ENCODE assay signal across 8 mouse cellular contexts in genomic region chr9:108082549-108082948, GRCm38 (mm10). TPM values are rescaled to one million over a fixed set of nuclear protein-coding genes. Genes with fewer than 3 reads are reported as not detected.
DNase-seq lines count a peak whose midpoint lies in the region; ATAC-seq lines count a peak whose summit lies in the region.

No protein-coding gene starts in this region.

- 7% methylated on average over 19 of the region's 19 CpGs for WGBS in heart, embryonic 16.5 days
- WGBS in hindbrain, embryonic 10.5 days, result 8% methylated on average over 19 of the region's 19 CpGs
- 13% methylated on average over 19 of the region's 19 CpGs for WGBS in liver, embryonic 16.5 days (ENCODE audit: insufficient replicate concordance)

- no peaks in the 10 kb centered on the region for H3K9me3 ChIP-seq in heart, embryonic 16.5 days (replicated peaks; ENCODE audit: control insufficient read depth, low read length)
- no peaks in the 10 kb centered on the region for H3K9me3 ChIP-seq in hindbrain, embryonic 10.5 days
- no peaks in the 10 kb centered on the region for H3K9me3 ChIP-seq in liver, embryonic 16.5 days (replicated peaks; ENCODE audit: control insufficient read depth, low read length)

- H3K4me1 ChIP-seq in heart, embryonic 16.5 days (ENCODE audit: control insufficient read depth, insufficient read depth, low read length), result peaks cover 14% of the 10 kb centered on the region
- peaks cover 43% of the 10 kb centered on the region for H3K4me1 ChIP-seq in hindbrain, embryonic 10.5 days (replicated peaks)
- peaks cover 82% of the 10 kb centered on the region for H3K4me1 ChIP-seq in liver, embryonic 16.5 days (ENCODE audit: control insufficient read depth, low read depth, low read length)

- peaks cover 23% of the 10 kb centered on the region for H3K27me3 ChIP-seq in heart, embryonic 16.5 days (ENCODE audit: control insufficient read depth, insufficient read depth, low read length)
- peaks cover 51% of the 10 kb centered on the region for H3K27me3 ChIP-seq in hindbrain, embryonic 10.5 days (ENCODE audit: insufficient read depth, poor library complexity, severe bottlenecking)
- H3K27me3 ChIP-seq in liver, embryonic 16.5 days (ENCODE audit: control insufficient read depth, insufficient read depth, low read depth, low read length), result no peaks in the 10 kb centered on the region; the same call in 1 of the 2 replicates

- no peak overlapping the region for H3K9ac ChIP-seq in heart, embryonic 16.5 days (ENCODE audit: low read length)
- peak overlapping the region; percentile 70 for H3K9ac ChIP-seq in liver, embryonic 16.5 days (ENCODE audit: low read depth, low read length)

- intact Hi-C loops in left cerebral cortex, postnatal 36 days (cut with DNase I), result no loop called here

- peaks cover 26% of the 10 kb centered on the region for H3K36me3 ChIP-seq in heart, embryonic 16.5 days (ENCODE audit: control insufficient read depth, insufficient read depth)
- H3K36me3 ChIP-seq in hindbrain, embryonic 10.5 days, result peaks cover 41% of the 10 kb centered on the region
- peaks cover 38% of the 10 kb centered on the region for H3K36me3 ChIP-seq in liver, embryonic 16.5 days (ENCODE audit: control insufficient read depth, insufficient read depth)

- ATAC-seq in heart, embryonic 16.5 days (replicated peaks; ENCODE audit: extremely low read depth, insufficient read depth, low FRiP score), result no peak
- ATAC-seq in liver, embryonic 16.5 days (ENCODE audit: low read depth), result no peak
- no peak for ATAC-seq in megakaryocyte, adult 5-6 weeks (ENCODE audit: poor library complexity, severe bottlenecking)

- DNase-seq in heart, adult 9 months (ENCODE audit: low spot score in 2 of 2), result no peak
- peak; percentile 51 for DNase-seq in ZHBTc4 (ENCODE audit: low read depth, low spot score)
- no peak for DNase-seq in hindbrain, embryonic 10.5 days (ENCODE audit: low spot score)
- no peak for DNase-seq in left cerebral cortex, postnatal 36 days (ENCODE audit: low spot score in 2 of 2)
- no peak for DNase-seq in urinary bladder, postnatal 4 days (ENCODE audit: low spot score in 2 of 2)

- H3K4me3 ChIP-seq in heart, embryonic 16.5 days (ENCODE audit: low read length), result no peak overlapping the region
- H3K4me3 ChIP-seq in hindbrain, embryonic 10.5 days, result peak overlapping the region; percentile 14; the same call in 1 of the 2 replicates
- peak overlapping the region; percentile 47 for H3K4me3 ChIP-seq in liver, embryonic 16.5 days (ENCODE audit: low read depth, low read length)

- peak overlapping the region; percentile 19 for H3K4me2 ChIP-seq in heart, embryonic 16.5 days (ENCODE audit: low read depth, low read length)
- peak overlapping the region; percentile 90 for H3K4me2 ChIP-seq in liver, embryonic 16.5 days (ENCODE audit: low read depth, low read length)

- H3K27ac ChIP-seq in heart, embryonic 16.5 days (ENCODE audit: low read length), result no peak overlapping the region
- no peak overlapping the region for H3K27ac ChIP-seq in hindbrain, embryonic 10.5 days
- peak overlapping the region; percentile 100 for H3K27ac ChIP-seq in liver, embryonic 16.5 days (ENCODE audit: low read length)

RNA-seq across cellular contexts. Expression of gene Rnf123, which starts 0.6 kb away (rescaled TPM):
- 31.3 and 34.7 TPM in 2 replicates for polyA plus RNA-seq in heart, embryonic 16.5 days (2015; fragmentation: Nextera tagmentation; extraction: Ambion mirVana)
- 36.6 and 39.1 TPM in 2 replicates for polyA plus RNA-seq in hindbrain, embryonic 10.5 days (2016; fragmentation: Nextera tagmentation; extraction: Ambion mirVana)
- polyA plus RNA-seq in liver, embryonic 16.5 days (2015; fragmentation: Nextera tagmentation; extraction: Ambion mirVana), result 92.7 and 106 TPM in 2 replicates
- 100 to 1,000 TPM in 1 of 2 experiments, 10 to 100 TPM in 1; 77.6 to 107 TPM for total RNA-seq in left cerebral cortex, postnatal 36 days (2021)
- total RNA-seq in megakaryocyte, adult 5-6 weeks (2015), result 27.8 and 30.7 TPM in 2 replicates
- total RNA-seq in megakaryocyte, adult 5-6 weeks (2017), result 20.9 and 21.1 TPM in 2 replicates

RNA-seq across cellular contexts. Expression of gene Mst1, which starts 2.3 kb away (rescaled TPM):
- polyA plus RNA-seq in heart, embryonic 16.5 days (2015; fragmentation: Nextera tagmentation; extraction: Ambion mirVana), result 0.44 and 0.53 TPM in 2 replicates
- 0.34 and 0.39 TPM in 2 replicates for polyA plus RNA-seq in hindbrain, embryonic 10.5 days (2016; fragmentation: Nextera tagmentation; extraction: Ambion mirVana)
- polyA plus RNA-seq in liver, embryonic 16.5 days (2015; fragmentation: Nextera tagmentation; extraction: Ambion mirVana), result 52.5 and 62.0 TPM in 2 replicates
- not detected for total RNA-seq in left cerebral cortex, postnatal 36 days (2021)
- 0.69 TPM in 1 of 2 replicates, not detected in the other for total RNA-seq in megakaryocyte, adult 5-6 weeks (2015)
- total RNA-seq in megakaryocyte, adult 5-6 weeks (2017), result not detected in 2 replicates

RNA-seq across cellular contexts. Expression of gene Apeh, which starts 11.9 kb away (rescaled TPM):
- polyA plus RNA-seq in heart, embryonic 16.5 days (2015; fragmentation: Nextera tagmentation; extraction: Ambion mirVana), result 54.5 and 57.0 TPM in 2 replicates
- polyA plus RNA-seq in hindbrain, embryonic 10.5 days (2016; fragmentation: Nextera tagmentation; extraction: Ambion mirVana), result 77.0 and 83.8 TPM in 2 replicates
- 167 and 172 TPM in 2 replicates for polyA plus RNA-seq in liver, embryonic 16.5 days (2015; fragmentation: Nextera tagmentation; extraction: Ambion mirVana)
- total RNA-seq in left cerebral cortex, postnatal 36 days (2021), result 10 to 100 TPM; 23.9 to 39.4 TPM
- 37.9 and 41.0 TPM in 2 replicates for total RNA-seq in megakaryocyte, adult 5-6 weeks (2015)
- total RNA-seq in megakaryocyte, adult 5-6 weeks (2017), result 56.9 and 61.8 TPM in 2 replicates

RNA-seq across cellular contexts. Expression of gene Amigo3, which starts 29.6 kb away (rescaled TPM):
- polyA plus RNA-seq in heart, embryonic 16.5 days (2015; fragmentation: Nextera tagmentation; extraction: Ambion mirVana), result 1.9 and 2.4 TPM in 2 replicates
- 2.4 and 3.4 TPM in 2 replicates for polyA plus RNA-seq in hindbrain, embryonic 10.5 days (2016; fragmentation: Nextera tagmentation; extraction: Ambion mirVana)
- polyA plus RNA-seq in liver, embryonic 16.5 days (2015; fragmentation: Nextera tagmentation; extraction: Ambion mirVana), result 1.6 and 2.1 TPM in 2 replicates
- total RNA-seq in left cerebral cortex, postnatal 36 days (2021), result 1 to 10 TPM; 1.7 to 1.8 TPM
- 1.2 and 1.5 TPM in 2 replicates for total RNA-seq in megakaryocyte, adult 5-6 weeks (2015)
- 2.0 and 2.6 TPM in 2 replicates for total RNA-seq in megakaryocyte, adult 5-6 weeks (2017)

RNA-seq across cellular contexts. Expression of gene Gmppb, which starts 33.5 kb away (rescaled TPM):
- polyA plus RNA-seq in heart, embryonic 16.5 days (2015; fragmentation: Nextera tagmentation; extraction: Ambion mirVana), result 21.6 and 26.0 TPM in 2 replicates
- polyA plus RNA-seq in hindbrain, embryonic 10.5 days (2016; fragmentation: Nextera tagmentation; extraction: Ambion mirVana), result 24.9 and 30.7 TPM in 2 replicates
- 12.9 and 13.8 TPM in 2 replicates for polyA plus RNA-seq in liver, embryonic 16.5 days (2015; fragmentation: Nextera tagmentation; extraction: Ambion mirVana)
- 10 to 100 TPM; 14.4 to 17.0 TPM for total RNA-seq in left cerebral cortex, postnatal 36 days (2021)
- total RNA-seq in megakaryocyte, adult 5-6 weeks (2015), result 6.4 and 6.9 TPM in 2 replicates
- total RNA-seq in megakaryocyte, adult 5-6 weeks (2017), result 14.0 and 19.1 TPM in 2 replicates

Comparison
In these comparisons a context has a peak if more than half of its experiments do, and no peak if none do; other contexts are left out.
1. RNA of gene Mst1, which starts 2.3 kb away (polyA plus RNA-seq): 52.5 to 62.0 TPM in liver, embryonic 16.5 days; 0.44 to 0.53 TPM in heart, embryonic 16.5 days and 0.34 to 0.39 TPM in hindbrain, embryonic 10.5 days; every median in the first group is over 10 times any median in the second.